Mouse (Mus musculus) ES-E14 (cell line): ENCODE measurements around the gene Kctd17.

ENCODE experiments used
- CHD2 ChIP-seq: IDR thresholded peaks from 2 replicates; pipeline ENCODE4 v1.6.1; 2014; ENCODE audit warnings: mild to moderate bottlenecking, low read depth, low read length, inconsistent platforms
- HCFC1 ChIP-seq: IDR thresholded peaks from 2 replicates; pipeline ENCODE4 v1.6.1; 2012; ENCODE audit warnings: low read length, inconsistent platforms, borderline replicate concordance; ENCODE audit not compliant: insufficient read depth
- ZC3H11A ChIP-seq: IDR thresholded peaks from 2 replicates; pipeline ENCODE4 v1.6.1; 2012; ENCODE audit warnings: low read depth, mild to moderate bottlenecking, inconsistent platforms, low read length, borderline replicate concordance

GRCm38 (mm10) chr15:78470495-78471276 lies 42.3 kb downstream of the Kctd17 start:
- no peak for TF ChIP-seq ZC3H11A
- no peak for TF ChIP-seq HCFC1
- no peak for TF ChIP-seq CHD2
